Mouse (Mus musculus): ENCODE measurements around the gene Trim14. TPM values are rescaled to one million over a fixed set of nuclear protein-coding genes. Genes with fewer than 3 reads are reported as not detected.

Gene Trim14
- polyA plus RNA-seq, 1 experiment from 2014 or later: 0.43 TPM

- Histone ChIP-seq H3K4me2 (no peak overlapping the region), H3K4me1 (0 out of 2 replicates have a peak, but pooled peaks cover 7% of the 10 kb centered on the region), H3K27me3 (peaks cover 2% of the 10 kb centered on the region; the same call in 1 of the 2 replicates), H3K9ac (no peak overlapping the region), H3K36me3 (ENCODE audit: poor library complexity, severe bottlenecking) (no peaks in the 10 kb centered on the region), H3K27ac (no peak overlapping the region), H3K9me3 (replicated peaks) (no peaks in the 10 kb centered on the region; the same call in 1 of the 2 replicates), H3K4me3 (no peak overlapping the region)
- 93% methylated on average over 13 of the region's 13 CpGs for WGBS
- no peak for ATAC-seq
These were observed 7.6 kb upstream of the Trim14 start for GRCm38 (mm10) chr4:46543366-46544050.

- Histone ChIP-seq H3K27ac (no peak overlapping the region), H3K36me3 (ENCODE audit: poor library complexity, severe bottlenecking) (no peaks in the 10 kb centered on the region), H3K9ac (no peak overlapping the region), H3K9me3 (replicated peaks) (no peaks in the 10 kb centered on the region; the same call in 1 of the 2 replicates), H3K4me2 (no peak overlapping the region), H3K4me3 (no peak overlapping the region), H3K27me3 (peaks cover 19% of the 10 kb centered on the region), H3K4me1 (0 out of 2 replicates have a peak, but pooled peaks cover 2% of the 10 kb centered on the region)
- no peak for ATAC-seq
- WGBS: 45% methylated on average over 9 of the region's 9 CpGs
These were observed 5.8 kb upstream of the Trim14 start for GRCm38 (mm10) chr4:46541707-46542106.

GRCm38 (mm10) chr4:46539167-46539566, 3.2 kb upstream of the Trim14 start:
- Histone ChIP-seq H3K4me1 (peaks cover 13% of the 10 kb centered on the region), H3K4me2 (no peak overlapping the region), H3K4me3 (no peak overlapping the region), H3K27me3 (peaks cover 45% of the 10 kb centered on the region), H3K36me3 (ENCODE audit: poor library complexity, severe bottlenecking) (no peaks in the 10 kb centered on the region), H3K9me3 (replicated peaks) (no peaks in the 10 kb centered on the region; the same call in 1 of the 2 replicates), H3K27ac (no peak overlapping the region), H3K9ac (no peak overlapping the region)
- WGBS: 77% methylated on average over 9 of the region's 9 CpGs
- ATAC-seq: no peak

- Histone ChIP-seq H3K9me3 (replicated peaks) (no peaks in the 10 kb centered on the region), H3K4me2 (peak overlapping the region; percentile 70), H3K27me3 (peaks cover 63% of the 10 kb centered on the region), H3K4me1 (peaks cover 15% of the 10 kb centered on the region), H3K4me3 (peak overlapping the region; percentile 47), H3K36me3 (ENCODE audit: poor library complexity, severe bottlenecking) (no peaks in the 10 kb centered on the region), H3K9ac (peak overlapping the region; percentile 46; the same call in 1 of the 2 replicates), H3K27ac (no peak overlapping the region)
- 8% methylated on average over 16 of the region's 16 CpGs for WGBS
- no peak for ATAC-seq
These were observed 679 bp downstream of the Trim14 start for GRCm38 (mm10) chr4:46535094-46535830.

GRCm38 (mm10) chr4:46533934-46534720, 1.8 kb downstream of the Trim14 start:
- peak overlapping the region; percentile 47 for H3K4me2 ChIP-seq
- WGBS: 13% methylated on average over 29 of the region's 29 CpGs
- no peaks in the 10 kb centered on the region for H3K36me3 ChIP-seq (ENCODE audit: poor library complexity, severe bottlenecking)
- peaks cover 15% of the 10 kb centered on the region for H3K4me1 ChIP-seq
- H3K27ac ChIP-seq: no peak overlapping the region
- peak overlapping the region; percentile 24 for H3K4me3 ChIP-seq
- H3K9me3 ChIP-seq (replicated peaks): no peaks in the 10 kb centered on the region
- peaks cover 63% of the 10 kb centered on the region for H3K27me3 ChIP-seq
- H3K9ac ChIP-seq: no peak overlapping the region
- ATAC-seq: no peak

- H3K9ac ChIP-seq: no peak overlapping the region
- H3K4me2 ChIP-seq: no peak overlapping the region
- H3K9me3 ChIP-seq (replicated peaks): no peaks in the 10 kb centered on the region
- peaks cover 55% of the 10 kb centered on the region for H3K27me3 ChIP-seq
- no peaks in the 10 kb centered on the region for H3K36me3 ChIP-seq (ENCODE audit: poor library complexity, severe bottlenecking)
- no peak for ATAC-seq
- H3K4me1 ChIP-seq: peaks cover 15% of the 10 kb centered on the region
- 61% methylated on average over 7 of the region's 7 CpGs for WGBS
- no peak overlapping the region for H3K27ac ChIP-seq
- no peak overlapping the region for H3K4me3 ChIP-seq
These were observed 3.0 kb downstream of the Trim14 start for GRCm38 (mm10) chr4:46532926-46533325.

GRCm38 (mm10) chr4:46532511-46532910, 3.4 kb downstream of the Trim14 start:
- Histone ChIP-seq H3K36me3 (ENCODE audit: poor library complexity, severe bottlenecking) (no peaks in the 10 kb centered on the region), H3K9ac (no peak overlapping the region), H3K27ac (no peak overlapping the region), H3K4me3 (no peak overlapping the region), H3K4me1 (peaks cover 15% of the 10 kb centered on the region), H3K9me3 (replicated peaks) (no peaks in the 10 kb centered on the region), H3K27me3 (peaks cover 51% of the 10 kb centered on the region), H3K4me2 (no peak overlapping the region)
- no peak for ATAC-seq
- WGBS: 84% methylated on average over 2 of the region's 2 CpGs

GRCm38 (mm10) chr4:46529722-46530121, 6.2 kb downstream of the Trim14 start:
- H3K4me2 ChIP-seq: no peak overlapping the region
- H3K4me1 ChIP-seq: peaks cover 9% of the 10 kb centered on the region; the same call in 1 of the 2 replicates
- H3K27ac ChIP-seq: no peak overlapping the region
- no peak overlapping the region for H3K9ac ChIP-seq
- WGBS: 57% methylated on average over 7 of the region's 7 CpGs
- no peak overlapping the region for H3K4me3 ChIP-seq
- peaks cover 26% of the 10 kb centered on the region for H3K27me3 ChIP-seq
- H3K9me3 ChIP-seq (replicated peaks): no peaks in the 10 kb centered on the region
- no peak for ATAC-seq
- H3K36me3 ChIP-seq (ENCODE audit: poor library complexity, severe bottlenecking): no peaks in the 10 kb centered on the region

- H3K9ac ChIP-seq: no peak overlapping the region
- peak overlapping the region; percentile 52 for H3K4me2 ChIP-seq
- peak overlapping the region; percentile 13; the same call in 1 of the 2 replicates for H3K4me3 ChIP-seq
- peak; percentile 45; the same call in 1 of the 2 replicates for ATAC-seq
- peaks cover 5% of the 10 kb centered on the region; the same call in 1 of the 2 replicates for H3K4me1 ChIP-seq
- H3K9me3 ChIP-seq (replicated peaks): no peaks in the 10 kb centered on the region; the same call in 1 of the 2 replicates
- 4% methylated on average over 6 of the region's 7 CpGs for WGBS
- H3K36me3 ChIP-seq (ENCODE audit: poor library complexity, severe bottlenecking): no peaks in the 10 kb centered on the region
- no peak overlapping the region for H3K27ac ChIP-seq
- peaks cover 8% of the 10 kb centered on the region for H3K27me3 ChIP-seq
These were observed 8.4 kb downstream of the Trim14 start for GRCm38 (mm10) chr4:46527558-46527926.

- H3K36me3 ChIP-seq (ENCODE audit: poor library complexity, severe bottlenecking): no peaks in the 10 kb centered on the region
- no peak overlapping the region for H3K9ac ChIP-seq
- H3K4me1 ChIP-seq: peaks cover 5% of the 10 kb centered on the region; the same call in 1 of the 2 replicates
- H3K27ac ChIP-seq: no peak overlapping the region
- 31% methylated on average over 17 of the region's 17 CpGs for WGBS
- H3K27me3 ChIP-seq: peaks cover 5% of the 10 kb centered on the region; the same call in 1 of the 2 replicates
- H3K9me3 ChIP-seq (replicated peaks): no peaks in the 10 kb centered on the region; the same call in 1 of the 2 replicates
- peak overlapping the region; percentile 13; the same call in 1 of the 2 replicates for H3K4me3 ChIP-seq
- no peak for ATAC-seq
- H3K4me2 ChIP-seq: peak overlapping the region; percentile 52
These were observed 9.0 kb downstream of the Trim14 start for GRCm38 (mm10) chr4:46526798-46527557.

GRCm38 (mm10) chr4:46526226-46526625, 9.7 kb downstream of the Trim14 start:
- H3K36me3 ChIP-seq (ENCODE audit: poor library complexity, severe bottlenecking): no peaks in the 10 kb centered on the region
- no peak overlapping the region for H3K27ac ChIP-seq
- H3K27me3 ChIP-seq: 0 out of 2 replicates have a peak, but pooled peaks cover 5% of the 10 kb centered on the region
- H3K9ac ChIP-seq: no peak overlapping the region
- no peak for ATAC-seq
- peaks cover 5% of the 10 kb centered on the region; the same call in 1 of the 2 replicates for H3K4me1 ChIP-seq
- no peak overlapping the region for H3K4me3 ChIP-seq
- no peak overlapping the region for H3K4me2 ChIP-seq
- no peaks in the 10 kb centered on the region; the same call in 1 of the 2 replicates for H3K9me3 ChIP-seq (replicated peaks)
- 89% methylated on average over 3 of the region's 3 CpGs for WGBS
